In the genomic region with DNA sequence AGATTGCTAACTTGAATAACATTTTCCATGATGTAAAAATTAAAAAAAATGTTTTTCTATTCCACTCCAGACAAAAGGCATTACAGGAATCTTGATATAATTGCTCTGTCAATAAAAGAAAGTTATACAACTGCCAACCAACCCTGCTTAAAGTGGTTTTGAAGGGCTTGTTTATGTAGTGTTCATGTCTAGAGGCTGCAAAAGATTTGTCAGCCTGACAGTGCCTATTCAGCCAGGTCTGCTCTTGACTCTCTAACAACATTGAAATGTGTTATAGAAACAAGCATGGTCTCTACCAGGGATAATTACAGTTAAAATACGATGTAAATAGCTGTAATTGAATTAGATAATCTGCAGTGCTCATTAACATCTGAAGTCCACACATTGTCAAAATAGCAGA, we compare ENCODE assay signal across 24 mouse cellular contexts.
A peak's percentile ranks its signal among the peaks of the same experiment; 100 is the strongest.
DNase-seq lines count a peak whose midpoint lies in the region; ATAC-seq and TF ChIP-seq lines count a peak whose summit lies in the region.
"Had no signal": no experiment of that assay in that cellular context is flagged by ENCODE, and none has a peak within 500 bp of the region (broad histone marks: within the 10 kb centered on the region; RNA-seq: fewer than 3 reads in every experiment).

No protein-coding gene starts in this region.

- DNase-seq in kidney, postnatal 0 days (ENCODE audit: low spot score), result peak; percentile 21
- no peak for DNase-seq in kidney, adult 11 months
- peak; percentile 16 for DNase-seq in embryonic facial prominence, embryonic 14.5 days (ENCODE audit: low spot score)
- peak; percentile 56 for DNase-seq in lung, postnatal 36 days
- no peak for DNase-seq in retina, embryonic 14.5 days (ENCODE audit: low spot score)
- DNase-seq in adrenal gland, postnatal 10 days, result no peak
- DNase-seq: adrenal gland, postnatal 25 days; cerebellum, adult 18-20 months; cerebellum, postnatal 36 days; embryo, embryonic 11 days; gastrocnemius, postnatal 36 days; heart, adult 2 months; heart, postnatal 14 days; kidney, postnatal 4 days; right cerebral cortex, adult 18-20 months; thymus, adult 18-20 months; thymus, postnatal 4 days had no signal

- H3K4me2 ChIP-seq in kidney, postnatal 0 days (ENCODE audit: low read length), result no peak overlapping the region
- no peak overlapping the region for H3K4me2 ChIP-seq in embryonic facial prominence, embryonic 14.5 days (ENCODE audit: low read depth, low read length)
- H3K4me2 ChIP-seq in forebrain, embryonic 16.5 days (ENCODE audit: low read length), result no peak overlapping the region
- H3K4me2 ChIP-seq: heart, embryonic 13.5 days; kidney, embryonic 15.5 days; midbrain, embryonic 11.5 days had no signal

- no peak overlapping the region for H3K9ac ChIP-seq in kidney, postnatal 0 days (ENCODE audit: low read depth, low read length)
- H3K9ac ChIP-seq in embryonic facial prominence, embryonic 14.5 days (ENCODE audit: low read depth, low read length), result no peak overlapping the region
- H3K9ac ChIP-seq in forebrain, embryonic 16.5 days (replicated peaks; ENCODE audit: low read depth, low read length), result no peak overlapping the region
- H3K9ac ChIP-seq: heart, embryonic 13.5 days; kidney, embryonic 15.5 days; liver, embryonic 14.5 days had no signal

- no peaks in the 10 kb centered on the region for H3K4me1 ChIP-seq in kidney, postnatal 0 days (replicated peaks; ENCODE audit: insufficient read depth, low read length)
- no peaks in the 10 kb centered on the region for H3K4me1 ChIP-seq in embryonic facial prominence, embryonic 14.5 days (ENCODE audit: control insufficient read depth, insufficient read depth, low read length)
- H3K4me1 ChIP-seq in forebrain, embryonic 16.5 days (replicated peaks; ENCODE audit: control insufficient read depth, insufficient read depth, low read length), result 0 out of 2 replicates have a peak, but pooled peaks cover 4% of the 10 kb centered on the region
- H3K4me1 ChIP-seq: heart, embryonic 13.5 days; kidney, embryonic 15.5 days had no signal

- 63% methylated on average over 1 of the region's 1 CpGs for WGBS in kidney, postnatal 0 days
- WGBS in embryonic facial prominence, embryonic 14.5 days, result 54% methylated on average over 1 of the region's 1 CpGs
- WGBS in forebrain, embryonic 16.5 days, result 19% methylated on average over 1 of the region's 1 CpGs

- H3K36me3 ChIP-seq in kidney, postnatal 0 days (ENCODE audit: insufficient read depth, low read length), result no peaks in the 10 kb centered on the region
- no peaks in the 10 kb centered on the region for H3K36me3 ChIP-seq in embryonic facial prominence, embryonic 14.5 days (ENCODE audit: control insufficient read depth, insufficient read depth, low read length)
- H3K36me3 ChIP-seq in forebrain, embryonic 16.5 days (ENCODE audit: control insufficient read depth, insufficient read depth), result no peaks in the 10 kb centered on the region
- H3K36me3 ChIP-seq: heart, embryonic 13.5 days; kidney, embryonic 15.5 days had no signal

- H3K27ac ChIP-seq in kidney, postnatal 0 days, result no peak overlapping the region
- H3K27ac ChIP-seq in embryonic facial prominence, embryonic 14.5 days (replicated peaks; ENCODE audit: low read depth, low read length), result no peak overlapping the region
- H3K27ac ChIP-seq in forebrain, embryonic 16.5 days (ENCODE audit: low read length), result no peak overlapping the region
- H3K27ac ChIP-seq: heart, adult 2 months; heart, embryonic 13.5 days; kidney, embryonic 15.5 days; liver, embryonic 14.5 days had no signal

- no peaks in the 10 kb centered on the region for H3K27me3 ChIP-seq in kidney, postnatal 0 days (ENCODE audit: insufficient read depth, low read length)
- H3K27me3 ChIP-seq in embryonic facial prominence, embryonic 14.5 days (replicated peaks; ENCODE audit: control insufficient read depth, insufficient read depth, low read length), result no peaks in the 10 kb centered on the region
- H3K27me3 ChIP-seq in forebrain, embryonic 16.5 days (replicated peaks; ENCODE audit: control insufficient read depth, insufficient read depth, low read length), result peaks cover 2% of the 10 kb centered on the region; the same call in 1 of the 2 replicates
- H3K27me3 ChIP-seq: heart, embryonic 13.5 days; kidney, embryonic 15.5 days had no signal

- no peaks in the 10 kb centered on the region for H3K9me3 ChIP-seq in kidney, postnatal 0 days (replicated peaks; ENCODE audit: low read length)
- H3K9me3 ChIP-seq in embryonic facial prominence, embryonic 14.5 days (ENCODE audit: control insufficient read depth, low read length), result no peaks in the 10 kb centered on the region
- no peaks in the 10 kb centered on the region for H3K9me3 ChIP-seq in forebrain, embryonic 16.5 days (ENCODE audit: control insufficient read depth, low read length)
- H3K9me3 ChIP-seq: heart, embryonic 13.5 days; kidney, embryonic 15.5 days had no signal

- no peak for TF ChIP-seq CTCF in kidney, postnatal 0 days (IDR thresholded peaks at IDR 0.05; ENCODE audit: low read depth)

- H3K4me3 ChIP-seq in kidney, postnatal 0 days (replicated peaks; ENCODE audit: low read depth, low read length), result no peak overlapping the region
- no peak overlapping the region for H3K4me3 ChIP-seq in embryonic facial prominence, embryonic 14.5 days (ENCODE audit: low read depth, low read length)
- no peak overlapping the region for H3K4me3 ChIP-seq in forebrain, embryonic 16.5 days (replicated peaks; ENCODE audit: low read length)
- H3K4me3 ChIP-seq: heart, adult 2 months; heart, embryonic 13.5 days; kidney, embryonic 15.5 days had no signal

- no peak for ATAC-seq in kidney, postnatal 0 days (replicated peaks; ENCODE audit: low FRiP score, low read depth)
- ATAC-seq in embryonic facial prominence, embryonic 14.5 days (ENCODE audit: low read depth), result no peak
- peak; percentile 98 for ATAC-seq in forebrain, embryonic 16.5 days
- ATAC-seq: CD4-positive, CD25-positive, alpha-beta regulatory T cell, adult 4 months; intestine, postnatal 0 days had no signal

Comparison
In these comparisons a context has a peak if more than half of its experiments do, and no peak if none do; other contexts are left out.
1. DNase-seq: peak in kidney, postnatal 0 days (single experiment), embryonic facial prominence, embryonic 14.5 days (single experiment) and lung, postnatal 36 days (single experiment); none in kidney, adult 11 months (single experiment), retina, embryonic 14.5 days (single experiment) and adrenal gland, postnatal 10 days (single experiment).